Mouse (Mus musculus) embryonic fibroblast, embryonic 13.5 days (primary cell): ENCODE measurements around the gene Gsdma.

ENCODE experiments used
- CTCF ChIP-seq: IDR thresholded peaks from 2 replicates; pipeline ENCODE4 v1.5.1; 2011; ENCODE audit warnings: mild to moderate bottlenecking, control low read depth, low read length, moderate library complexity, borderline replicate concordance; ENCODE audit not compliant: insufficient read depth
- POLR2A ChIP-seq: IDR thresholded peaks from 2 replicates; pipeline ENCODE4 v1.6.1; 2011; ENCODE audit warnings: low read depth, mild to moderate bottlenecking, control low read depth, low read length, moderate library complexity

DNA sequence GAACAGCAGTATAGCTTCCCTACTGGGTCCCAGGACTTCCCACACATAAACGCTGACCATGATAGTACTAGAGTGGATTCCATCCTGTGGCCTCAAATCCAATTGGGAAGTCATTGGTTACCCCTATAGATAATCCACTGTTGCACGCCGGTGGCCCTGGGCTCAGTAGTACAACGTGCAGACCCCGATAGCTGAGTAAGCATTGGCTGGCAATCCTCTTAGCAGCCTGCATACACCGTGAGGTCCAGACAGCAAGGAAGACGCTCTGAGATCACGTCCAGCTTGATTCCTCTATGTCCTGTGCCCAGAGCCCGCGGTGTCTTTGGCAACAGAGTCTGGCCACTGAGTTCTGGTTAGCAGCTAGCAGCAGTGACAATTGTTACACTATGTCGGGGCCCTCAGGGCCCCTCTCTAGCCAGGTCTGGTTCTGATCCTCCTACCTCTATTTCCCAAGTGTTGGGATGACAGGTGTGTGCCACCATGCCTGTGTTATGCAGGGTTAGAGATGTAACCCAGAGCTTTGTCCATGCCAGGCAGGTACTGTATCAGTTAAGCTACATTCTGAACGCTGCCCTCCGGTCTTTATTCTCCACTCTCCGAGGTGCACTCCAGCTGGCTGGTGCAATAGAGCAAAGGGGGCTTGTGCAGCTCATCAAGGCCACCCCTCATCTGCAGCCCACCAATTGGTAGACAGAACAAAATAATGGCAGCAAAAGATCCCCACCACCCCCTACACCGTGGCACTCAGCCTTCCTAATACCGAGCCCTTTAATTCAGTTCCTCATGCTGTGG lies 34.9 kb downstream of the Gsdma start:
- TF ChIP-seq POLR2A (no peak), CTCF (no peak)
